Mouse (Mus musculus) heart, postnatal 10 days (tissue): Measurements from ENCODE around the gene Sec14l4. TPM values are rescaled to one million over a fixed set of nuclear protein-coding genes. Genes with fewer than 3 reads are reported as not detected.
A peak's percentile ranks its signal among the peaks of the same experiment; 100 is the strongest.
"Not testable (repeated sequence)": the region's sequence is repeated elsewhere in the genome, so short reads cannot be mapped to it uniquely, and the experiment has no call there.

Experiments
- DNase-seq, 2 experiments: peaks; one replicate each; pipeline ENCODE4 v3.0.0; 2021
- intact Hi-C: fragments of 180-260 bp; cut with DNase I; formaldehyde crosslinking; loops from one replicate; pipeline ENCODE4 v1.15.1; 2025
- total RNA-seq, 2 experiments: library from RNA; stranded (reverse); gene quantifications; 2 replicates each; pipeline ENCODE4 v1.2.3; 2021

Sec14l4 gene
- total RNA-seq, result under 1 TPM in 1 of 2 experiments, not detected in 1; 0.34 TPM

GRCm38 (mm10) chr11:4031126-4031941 lies at the start of gene Sec14l4:
Sec14l4 (plus strand) TSS chr11:4031462.
- no peak for DNase-seq
- intact Hi-C loops, result no loop called here

DNA sequence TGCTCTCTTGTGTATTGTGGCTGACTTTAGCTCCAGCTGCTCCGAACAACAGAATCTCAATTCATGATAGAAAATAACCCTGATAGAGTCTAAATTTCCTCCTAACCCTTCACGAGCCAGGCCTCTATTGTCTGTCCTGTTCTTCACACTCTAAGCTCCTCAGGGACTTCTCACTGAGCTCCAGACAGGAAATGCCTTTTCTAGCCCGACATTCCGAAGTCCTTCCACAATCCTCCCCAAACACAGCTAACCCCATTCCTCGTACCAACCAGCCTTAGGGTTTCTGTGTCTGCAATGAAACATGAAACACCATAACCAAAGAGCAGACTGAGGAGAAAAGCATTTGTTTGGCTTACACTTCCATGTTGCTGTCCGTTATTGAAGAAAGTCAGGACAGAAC lies 49.7 kb upstream of the Sec14l4 start:
- intact Hi-C loops, result no loop called here
- DNase-seq, result no peak

DNA sequence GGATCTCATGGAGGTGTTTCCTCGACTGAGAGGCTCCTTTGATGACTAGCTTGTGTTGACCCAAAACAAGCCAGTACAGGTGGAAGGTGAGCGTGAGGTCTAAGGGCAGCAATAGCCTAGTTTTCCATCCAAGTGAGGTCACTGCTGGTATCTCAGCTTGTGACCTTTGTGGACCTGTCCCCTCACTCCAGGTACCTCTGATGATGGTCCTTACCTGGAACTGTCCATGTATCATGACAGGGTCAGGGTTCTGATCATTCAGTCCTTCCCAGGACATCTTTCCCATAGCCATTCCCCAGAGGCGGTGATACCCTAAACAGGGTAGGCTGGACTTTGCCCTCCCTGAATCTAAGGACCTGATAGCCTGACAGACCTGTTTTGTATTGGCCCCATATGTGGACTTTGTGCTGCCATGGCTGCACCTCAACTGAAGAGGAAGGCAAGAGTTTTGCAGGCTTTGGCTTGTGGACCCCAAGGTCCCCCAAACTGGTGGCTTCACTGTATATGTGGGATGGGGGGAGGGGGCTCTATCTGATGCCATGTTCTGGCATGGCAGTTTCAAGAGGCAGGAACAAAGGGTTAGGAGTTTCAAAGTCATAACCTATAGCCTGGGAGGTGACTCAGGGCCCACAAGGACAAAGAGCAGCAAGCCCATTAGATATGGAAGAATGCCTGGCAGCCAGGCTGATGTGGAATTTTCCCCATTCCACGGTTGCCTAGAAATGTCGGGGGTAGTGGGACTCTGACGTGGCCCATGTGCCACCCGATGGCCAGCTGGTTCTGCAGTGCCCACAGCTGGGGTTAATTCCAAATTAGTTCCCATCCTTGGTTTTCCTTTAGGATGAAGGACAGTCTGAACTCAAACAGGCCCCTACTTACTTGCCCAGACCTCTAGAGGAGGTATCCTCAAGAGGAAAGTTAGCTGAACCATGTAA lies 48.7 kb upstream of the Sec14l4 start:
- DNase-seq, result no peak

DNA sequence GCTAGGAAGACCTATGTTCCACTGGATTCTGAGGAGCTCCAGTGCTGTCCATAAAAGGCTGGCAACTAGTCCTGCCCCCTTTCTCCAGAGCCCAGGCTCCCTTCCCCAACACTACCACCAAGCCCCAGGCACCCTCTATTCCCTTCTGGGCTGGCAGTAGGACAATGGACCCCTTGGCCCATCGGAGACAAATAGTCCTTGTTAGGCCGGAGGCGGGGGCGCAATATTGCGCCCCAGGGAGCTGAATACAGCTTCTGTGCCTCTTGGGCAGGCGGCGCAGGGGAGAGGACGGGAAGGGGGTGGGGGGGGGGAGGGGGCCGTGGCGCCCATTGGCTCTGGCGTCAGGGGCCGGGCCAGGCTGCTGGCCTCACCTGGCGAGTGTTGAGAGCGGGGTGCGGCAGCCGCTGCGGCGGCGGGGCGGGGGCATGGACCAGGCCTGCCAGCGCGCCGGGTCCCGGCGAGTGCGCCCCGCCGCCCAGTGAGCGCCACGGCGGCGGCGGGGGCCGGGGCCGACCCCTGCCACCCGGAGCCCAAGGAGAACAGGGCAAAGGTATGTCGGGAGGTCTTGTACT lies 47.9 kb upstream of the Sec14l4 start, which contains the start of gene Gal3st1:
TSS of gene Gal3st1 (plus strand) at position 346 of the 572 bp plus-strand sequence.
- no peak for DNase-seq
- intact Hi-C loops, result no loop called here

More for the DNA sequence above, 48.7 kb upstream of the Sec14l4 start:
- intact Hi-C loops, result no loop called here

DNA sequence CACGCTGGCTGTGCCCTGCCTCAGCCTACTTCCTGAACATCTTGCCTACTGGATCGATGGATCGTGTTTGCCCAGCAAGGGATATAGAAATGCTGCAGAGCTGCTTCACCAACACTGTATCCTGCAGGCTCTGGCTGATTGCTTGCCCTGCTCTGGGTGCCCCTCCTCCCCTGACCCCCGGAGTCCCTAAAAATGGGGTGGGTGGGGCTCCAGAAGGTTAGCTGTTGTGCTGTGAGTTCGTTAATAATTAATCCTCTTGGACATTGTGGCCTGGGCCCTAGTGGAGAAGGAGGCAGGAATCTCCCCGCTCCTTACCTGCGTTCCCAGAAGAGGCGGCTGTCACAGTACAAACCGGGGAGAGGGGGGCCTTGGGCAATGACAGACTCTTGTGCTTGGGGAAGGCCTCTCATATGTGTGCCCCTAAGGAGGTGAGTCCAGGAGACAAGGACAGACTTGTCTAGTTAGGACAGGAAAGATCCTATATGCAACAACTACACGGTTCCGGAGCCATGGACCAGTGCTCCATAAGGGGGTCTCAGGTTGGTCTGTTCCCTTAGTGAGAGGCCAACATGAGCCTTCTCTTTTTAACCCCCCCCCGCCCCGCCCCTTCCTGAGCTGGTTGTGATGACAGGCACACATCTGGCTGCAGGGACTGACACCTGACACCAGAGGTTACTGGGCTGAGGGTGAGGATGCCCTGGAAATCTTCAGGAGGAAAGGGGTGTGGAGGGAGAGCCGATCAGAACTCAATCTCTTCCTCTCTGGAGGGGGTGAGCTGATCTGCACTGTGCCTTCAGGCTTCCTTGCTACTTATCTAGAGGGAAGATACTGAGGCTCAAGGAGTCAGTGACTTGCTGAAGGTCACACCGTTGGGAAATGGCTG lies 47.2 kb upstream of the Sec14l4 start:
- intact Hi-C loops, result no loop called here
- DNase-seq, result no peak

- DNase-seq, result no peak
Observed at GRCm38 (mm10) chr11:3989748-3990147, 41.5 kb upstream of the Sec14l4 start.

DNA sequence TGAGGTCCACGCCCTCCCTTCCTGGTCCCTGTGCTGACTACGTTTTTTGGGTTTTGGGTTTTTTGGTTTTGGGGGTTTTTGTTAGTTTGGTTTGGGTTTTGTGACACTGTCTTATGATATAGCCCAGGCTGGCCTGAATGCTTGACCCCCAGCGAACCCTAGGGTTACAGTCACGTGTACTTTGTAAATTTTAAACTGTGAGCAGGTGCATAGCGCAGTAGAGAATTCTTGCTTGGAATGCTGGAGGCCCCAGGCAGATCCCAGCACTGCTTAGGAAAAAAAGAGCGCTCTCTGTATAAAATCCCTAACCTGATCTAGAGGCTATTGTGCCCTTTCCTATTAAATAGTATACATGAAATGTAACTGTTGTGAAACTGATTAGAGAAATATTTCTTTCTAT lies 38.1 kb upstream of the Sec14l4 start:
- DNase-seq, result no peak
- intact Hi-C loops, result no loop called here

More at GRCm38 (mm10) chr11:3989748-3990147, 41.5 kb upstream of the Sec14l4 start:
- intact Hi-C loops, result no loop called here

DNA sequence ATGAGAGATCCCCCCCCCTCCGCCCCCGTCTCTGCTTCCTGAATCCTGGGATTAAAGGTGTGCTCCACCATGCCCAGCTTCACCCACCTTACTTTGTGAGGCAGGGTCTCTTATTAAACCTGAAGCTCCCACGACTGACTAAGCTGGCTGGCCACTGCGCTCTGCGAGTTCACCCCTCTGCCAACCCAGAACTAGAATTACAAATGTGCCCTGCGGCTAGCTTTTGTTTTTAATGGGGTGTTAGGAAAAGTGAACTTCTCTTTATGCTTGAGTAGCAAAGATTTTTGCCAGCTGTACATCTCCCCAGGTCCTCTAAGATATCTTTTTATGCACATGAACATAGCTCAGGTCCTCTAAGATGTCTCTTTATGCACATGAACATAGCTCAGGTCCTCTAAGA lies 37.3 kb upstream of the Sec14l4 start:
- intact Hi-C loops, result no loop called here

DNA sequence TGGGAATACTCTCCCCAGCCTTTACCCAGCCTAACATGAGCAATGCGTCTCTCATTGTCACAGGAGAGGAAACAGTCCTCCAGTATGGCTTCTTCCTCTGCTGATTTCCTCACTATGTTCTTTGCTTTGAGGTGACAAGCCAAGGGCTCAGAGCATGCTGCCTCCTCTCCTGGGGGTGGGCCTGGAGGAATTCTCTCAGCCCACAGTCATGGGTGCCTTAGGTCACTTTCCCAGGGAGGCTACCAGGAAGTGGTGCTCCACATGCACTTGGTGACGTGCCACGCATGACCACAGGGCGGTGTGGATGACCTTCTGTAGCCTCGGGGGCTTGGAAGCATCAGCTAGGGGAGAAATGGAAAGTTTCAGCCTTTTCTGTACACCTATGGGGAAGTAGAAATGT lies 35.8 kb upstream of the Sec14l4 start:
- no peak for DNase-seq
- intact Hi-C loops, result no loop called here

More for the DNA sequence above, 37.3 kb upstream of the Sec14l4 start:
- no peak for DNase-seq

GRCm38 (mm10) chr11:3996840-3997239 lies 34.4 kb upstream of the Sec14l4 start:
- no peak for DNase-seq
- intact Hi-C loops, result no loop called here

GRCm38 (mm10) chr11:3997978-3998720 lies 33.1 kb upstream of the Sec14l4 start:
- intact Hi-C loops, result no loop called here
- DNase-seq, result peak in 1 of 2 experiments; percentile 20

DNA sequence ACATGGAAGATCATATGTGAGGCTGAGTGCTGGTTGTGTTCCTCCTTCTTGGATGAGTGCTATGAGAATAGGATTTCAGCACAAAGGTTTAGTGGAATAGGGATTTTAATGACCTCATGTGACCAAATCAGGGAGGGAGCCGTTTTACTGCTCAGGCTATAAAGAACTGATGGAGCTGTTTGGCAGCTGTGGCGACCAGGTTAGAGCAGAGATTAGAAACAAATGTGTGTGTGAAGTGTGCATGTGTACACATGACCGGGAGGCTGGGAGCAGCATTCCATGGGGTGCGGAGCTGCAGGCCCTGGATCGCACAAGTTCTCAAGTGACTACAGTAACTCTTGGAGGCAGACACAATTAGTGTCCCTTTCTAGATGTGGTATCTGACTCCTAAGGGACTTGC lies 31.7 kb upstream of the Sec14l4 start:
- no peak for DNase-seq
- intact Hi-C loops, result no loop called here

GRCm38 (mm10) chr11:4001603-4002002 lies 29.7 kb upstream of the Sec14l4 start:
- intact Hi-C loops, result loop anchor here (1.0 kb wide), 1 partner anchor 82 kb away; no protein-coding TSS in a partner anchor
- DNase-seq, result peak; percentile 68 to 84

DNA sequence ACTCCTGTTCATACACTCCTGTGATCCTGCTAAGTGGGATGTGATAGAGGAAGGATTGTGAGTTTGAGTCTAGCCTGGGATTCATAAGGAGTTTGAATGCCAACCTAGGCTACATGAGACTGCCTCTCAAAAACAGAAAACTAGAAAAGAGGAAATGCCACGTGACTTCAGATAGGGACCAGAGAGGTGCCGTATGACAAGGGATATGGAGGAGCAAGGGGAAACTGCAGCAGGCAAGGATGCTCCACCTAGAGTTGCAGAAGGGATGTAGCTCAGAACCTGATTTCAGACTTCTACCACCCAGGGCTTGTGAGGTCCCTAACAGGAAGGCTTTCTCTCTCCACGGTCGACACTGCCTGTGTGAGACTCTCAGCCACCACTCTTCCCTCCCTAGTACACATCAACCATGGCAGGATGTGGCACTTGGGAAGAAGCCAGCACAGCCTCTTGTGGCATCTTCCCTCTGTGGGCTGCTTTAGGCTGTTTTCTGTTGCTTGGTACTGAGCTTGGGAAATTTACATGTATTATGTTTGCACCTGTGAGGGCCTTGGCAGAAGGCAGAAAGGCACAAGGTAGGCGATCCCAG lies 25.9 kb upstream of the Sec14l4 start:
- intact Hi-C loops, result no loop called here
- no peak for DNase-seq

DNA sequence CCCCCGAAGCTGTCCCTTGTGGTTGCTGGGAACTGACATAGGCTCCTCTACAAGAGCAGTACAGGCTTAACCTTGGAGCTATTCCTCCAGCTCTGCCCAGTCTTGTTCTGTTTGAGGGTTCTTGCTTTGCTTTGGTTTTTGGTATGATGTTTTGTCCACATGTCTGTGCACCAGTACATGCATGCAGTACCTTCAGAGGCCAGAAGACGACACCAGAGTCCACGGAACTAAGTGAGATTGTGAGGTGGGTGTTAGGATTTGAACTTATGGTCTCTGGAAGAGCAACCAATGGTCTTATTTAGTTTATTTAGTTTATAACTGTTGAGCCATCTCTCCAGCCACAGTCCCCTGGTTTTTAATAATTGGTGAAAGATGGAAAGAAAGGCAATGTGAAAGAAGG lies 24.8 kb upstream of the Sec14l4 start:
- intact Hi-C loops, result no loop called here

GRCm38 (mm10) chr11:4012616-4013015 lies 18.6 kb upstream of the Sec14l4 start:
- DNase-seq, result no peak
- intact Hi-C loops, result no loop called here

More for the DNA sequence above, 24.8 kb upstream of the Sec14l4 start:
- DNase-seq, result no peak

DNA sequence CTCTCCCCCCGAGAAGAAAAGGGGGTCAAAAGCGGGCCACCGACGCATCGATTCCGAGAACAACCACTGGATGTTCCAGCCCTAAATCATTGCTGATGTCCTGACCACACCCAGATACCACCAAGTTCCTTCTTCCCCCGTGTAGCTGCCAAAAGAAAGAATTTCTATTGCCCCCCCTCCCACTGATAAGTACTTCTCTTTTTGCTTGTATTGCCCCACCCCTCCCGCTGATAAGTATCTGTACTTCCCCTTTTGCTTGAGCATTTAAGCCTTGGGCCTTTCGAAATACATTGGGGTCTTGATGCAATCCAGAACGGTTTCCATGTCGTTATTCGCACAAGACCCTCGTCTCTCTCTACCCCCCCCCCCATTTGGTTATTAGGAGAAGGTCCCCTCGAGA lies 15.5 kb upstream of the Sec14l4 start:
- DNase-seq, intact Hi-C loops: not testable (repeated sequence)

DNA sequence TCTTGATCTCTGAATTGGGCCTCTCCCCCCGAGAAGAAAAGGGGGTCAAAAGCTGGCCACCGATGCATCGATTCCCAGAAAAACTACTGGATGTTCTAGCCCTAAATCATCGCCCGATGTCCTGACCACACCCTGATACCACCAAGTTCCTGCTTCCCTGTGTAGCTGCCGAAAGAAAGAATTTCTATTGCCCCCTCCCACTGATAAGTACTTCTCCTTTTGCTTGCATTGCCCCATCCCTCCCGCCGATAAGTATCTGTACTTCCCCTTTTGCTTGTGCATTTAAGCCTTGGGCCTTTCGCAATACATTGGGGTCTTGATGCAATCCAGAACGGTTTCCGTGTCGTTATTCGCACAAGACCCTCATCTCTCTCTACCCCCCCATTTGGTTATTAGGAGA lies 9.2 kb upstream of the Sec14l4 start:
- intact Hi-C loops, DNase-seq: not testable (repeated sequence)

DNA sequence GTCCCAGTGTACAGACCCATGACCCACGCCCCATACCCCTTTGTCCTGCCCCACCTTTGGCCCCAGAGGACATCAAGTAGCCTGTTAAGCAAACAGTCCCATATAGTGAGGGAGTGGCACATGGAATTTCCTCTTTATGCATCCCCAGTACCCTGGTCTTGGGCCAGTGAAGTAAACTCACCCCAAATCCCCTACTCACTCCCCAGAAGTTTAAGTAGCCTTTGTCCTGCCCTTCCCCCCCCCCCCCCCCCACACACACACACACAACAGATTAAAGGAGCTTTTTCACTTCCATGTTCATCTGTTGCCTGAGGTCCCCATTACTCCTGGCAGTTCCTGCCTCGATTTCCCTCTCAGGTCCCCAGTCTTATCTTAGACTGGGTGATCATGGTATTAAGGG lies 7.9 kb upstream of the Sec14l4 start:
- intact Hi-C loops, result no loop called here
- no peak for DNase-seq
